Mouse (Mus musculus): Measurements from ENCODE around the gene Gabrg1.

The Gabrg1 gene

GRCm38 (mm10) chr5:70842192-70843095 is at the start of gene Gabrg1:
TSS of gene Gabrg1 (minus strand) at chr5:70842617.
- DNase-seq = peak; percentile 67

DNA sequence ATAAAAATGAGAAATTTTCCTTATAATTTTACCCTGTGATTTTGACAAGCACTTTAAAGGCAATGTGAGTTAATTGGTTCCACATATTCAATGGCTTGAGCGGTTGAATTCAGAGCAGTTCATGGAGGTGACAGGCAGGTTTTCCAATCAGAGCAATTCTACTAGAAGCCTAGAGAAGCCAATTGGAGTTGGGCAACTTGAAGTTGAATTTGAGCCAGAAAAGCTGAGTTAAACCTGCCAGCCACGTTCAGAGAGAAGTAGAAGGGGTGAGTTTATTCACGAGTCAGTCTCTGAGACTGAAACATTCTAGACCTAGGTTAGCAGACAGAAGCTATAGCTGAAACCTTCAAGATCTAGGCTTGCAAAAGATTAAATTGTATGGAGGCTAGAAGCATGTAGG is 41.6 kb upstream of the Gabrg1 start:
- no peak for DNase-seq

DNA sequence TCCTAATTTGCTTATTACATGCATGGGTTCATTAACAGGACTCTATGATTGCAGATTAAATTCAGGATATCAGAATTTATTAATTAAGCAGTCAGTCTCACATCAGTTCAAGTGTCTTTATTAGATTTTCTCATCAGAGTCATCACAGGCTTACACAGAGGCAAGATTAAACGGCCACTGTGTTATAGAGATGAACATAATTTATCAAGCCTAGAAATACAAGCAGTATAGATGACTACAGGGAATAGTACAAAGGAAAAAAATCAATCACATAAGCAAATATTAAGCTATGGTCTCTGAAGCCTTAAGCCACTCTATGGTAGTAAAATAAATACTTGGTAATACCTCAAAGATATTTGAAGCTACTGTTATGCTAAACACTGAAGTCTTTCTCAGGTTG is 27.7 kb upstream of the Gabrg1 start:
- DNase-seq = no peak

DNA sequence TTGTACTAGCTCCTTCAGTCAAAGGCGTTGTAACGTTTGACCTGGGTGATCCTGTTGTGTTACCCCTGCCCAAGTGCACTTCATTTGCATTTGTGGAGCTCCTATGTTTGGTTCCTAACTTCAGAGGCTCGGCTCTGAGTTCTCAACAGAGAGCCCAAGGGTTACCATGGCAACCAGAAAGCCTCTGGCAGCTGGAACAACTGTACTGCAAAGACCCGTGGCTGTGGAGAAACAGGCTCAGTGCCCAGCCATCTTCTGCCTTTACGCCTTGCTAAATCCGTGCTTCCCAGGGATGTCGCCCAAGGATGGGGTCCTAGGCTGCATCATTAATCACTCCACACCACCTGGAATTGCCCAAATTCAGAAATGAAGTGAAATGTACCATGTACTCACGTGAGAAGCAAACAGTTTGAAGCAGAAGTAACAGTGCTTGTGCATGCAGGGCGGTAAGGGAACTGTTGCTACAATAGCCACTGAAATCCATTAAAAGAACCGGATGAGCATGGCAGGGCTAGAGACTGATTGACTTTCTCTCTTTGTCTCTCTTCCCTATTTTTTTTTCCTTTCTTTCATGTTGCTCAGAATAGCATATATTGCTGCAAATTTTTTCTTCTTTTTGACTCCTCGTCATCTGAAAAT is 798 bp upstream of the Gabrg1 start:
- peak; percentile 85 for DNase-seq

DNA sequence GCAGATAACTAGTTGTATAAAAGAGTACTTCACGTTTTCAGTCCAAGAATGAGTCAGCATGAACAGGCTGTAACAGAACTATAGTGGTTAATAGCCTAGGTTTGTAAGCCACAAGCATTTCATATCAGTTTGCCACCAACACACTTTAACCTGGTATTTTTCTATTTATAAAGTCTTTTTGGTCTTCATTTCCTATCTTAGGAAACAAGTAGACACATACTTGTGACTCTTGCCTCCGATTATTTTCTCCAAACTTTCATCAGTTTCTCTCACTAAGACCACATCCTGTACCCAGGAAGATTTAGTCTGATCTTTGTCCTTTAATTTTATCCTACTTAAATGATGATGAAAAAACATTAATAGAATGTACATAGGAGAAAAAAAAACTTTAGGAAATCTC is 23.7 kb downstream of the Gabrg1 start:
- no peak for DNase-seq

- no peak for DNase-seq
Measured at GRCm38 (mm10) chr5:70736156-70736555, 106.3 kb downstream of the Gabrg1 start.

- DNase-seq = no peak
Measured at GRCm38 (mm10) chr5:70704361-70704760, 138.1 kb downstream of the Gabrg1 start.
